Mouse (Mus musculus): ENCODE measurements around the gene Gm49342.

DNA sequence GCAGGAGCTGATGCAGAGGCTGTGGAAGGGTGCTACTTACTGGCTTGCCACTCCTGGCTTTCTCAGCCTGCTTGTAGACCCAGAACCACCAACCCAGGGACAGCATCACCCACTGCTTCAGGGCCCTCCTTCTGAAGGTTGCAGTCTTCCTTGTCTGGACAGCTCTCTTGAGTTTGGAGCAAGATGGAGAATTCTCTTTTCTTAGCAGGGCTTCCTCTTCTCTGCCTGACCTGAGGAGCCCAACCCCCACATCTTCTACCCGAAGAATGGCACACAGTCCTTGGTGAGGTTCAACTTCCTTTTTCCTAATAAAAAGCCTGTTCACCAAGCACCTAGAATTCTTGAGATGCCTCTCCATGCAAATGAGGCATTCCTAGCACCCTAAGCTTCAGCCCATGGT, 26.5 kb downstream of the Gm49342 start:
- no peak for TF ChIP-seq CTCF (IDR thresholded peaks at IDR 0.05; ENCODE audit: low read depth)
- no peak for TF ChIP-seq EP300 (IDR thresholded peaks at IDR 0.05; ENCODE audit: low read depth)
